Mouse (Mus musculus) liver, adult (tissue): ENCODE data around the gene Nktr.

ENCODE experiments used
- GATA4 ChIP-seq: IDR thresholded peaks from 2 replicates; pipeline ENCODE4 v1.6.1; 2014; ENCODE audit warnings: mild to moderate bottlenecking, low read length; ENCODE audit not compliant: insufficient replicate concordance

Gene Nktr

DNA sequence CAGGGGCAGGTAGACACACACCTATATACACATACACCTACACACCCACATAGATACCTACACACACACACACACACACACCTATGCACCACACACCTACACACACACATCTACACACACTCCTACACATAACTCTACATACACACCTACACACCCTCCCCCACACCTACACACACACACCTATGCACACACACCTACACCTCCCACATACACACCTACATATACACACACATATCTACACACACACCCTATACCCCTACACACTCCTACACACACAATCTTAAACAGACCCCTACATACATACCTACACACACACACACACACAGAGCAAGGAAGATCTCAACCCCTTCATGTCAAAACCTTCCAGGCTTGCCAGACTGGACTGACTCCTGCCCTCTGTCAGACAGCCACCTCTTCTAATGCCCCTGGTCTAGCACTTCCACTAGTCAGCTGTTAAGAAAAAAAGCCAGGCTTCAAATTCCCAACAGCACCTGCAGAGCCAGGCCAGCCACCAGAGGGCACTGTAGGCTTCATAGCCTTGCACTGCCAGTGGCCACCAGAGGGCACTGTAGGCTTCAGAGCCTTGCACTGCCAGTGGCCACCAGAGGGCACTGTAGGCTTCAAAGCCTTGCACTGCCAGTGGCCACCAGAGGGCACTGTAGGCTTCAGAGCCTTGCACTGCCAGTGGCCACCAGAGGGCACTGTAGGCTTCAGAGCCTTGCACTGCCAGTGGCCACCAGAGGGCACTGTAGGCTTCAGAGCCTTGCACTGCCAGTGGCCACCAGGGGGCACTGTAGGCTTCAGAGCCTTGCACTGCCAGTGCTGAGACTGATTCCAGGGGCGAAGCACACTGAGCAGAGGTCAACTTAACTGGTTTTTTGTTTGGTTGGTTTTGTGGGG lies 21.6 kb upstream of the Nktr start:
- no peak for TF ChIP-seq GATA4

DNA sequence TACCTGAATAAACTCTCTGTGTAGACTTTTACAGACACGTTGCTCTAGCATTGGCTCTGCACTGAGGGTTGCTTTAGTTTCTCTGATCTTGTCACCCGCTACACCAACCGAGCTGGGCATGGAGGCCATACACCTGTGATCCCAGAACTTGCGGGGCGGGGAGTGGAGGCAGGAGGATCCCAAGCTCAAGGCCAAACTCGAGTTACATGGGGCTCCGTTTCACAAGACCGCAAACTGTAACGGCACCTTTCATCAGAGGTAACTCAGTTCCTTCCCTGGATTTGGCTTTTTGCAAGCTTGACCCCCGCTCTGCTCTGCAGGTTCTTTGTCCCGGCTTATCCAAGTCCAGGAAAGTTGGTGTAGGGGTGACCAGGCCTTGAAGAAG lies 14.7 kb upstream of the Nktr start:
- TF ChIP-seq GATA4: no peak

DNA sequence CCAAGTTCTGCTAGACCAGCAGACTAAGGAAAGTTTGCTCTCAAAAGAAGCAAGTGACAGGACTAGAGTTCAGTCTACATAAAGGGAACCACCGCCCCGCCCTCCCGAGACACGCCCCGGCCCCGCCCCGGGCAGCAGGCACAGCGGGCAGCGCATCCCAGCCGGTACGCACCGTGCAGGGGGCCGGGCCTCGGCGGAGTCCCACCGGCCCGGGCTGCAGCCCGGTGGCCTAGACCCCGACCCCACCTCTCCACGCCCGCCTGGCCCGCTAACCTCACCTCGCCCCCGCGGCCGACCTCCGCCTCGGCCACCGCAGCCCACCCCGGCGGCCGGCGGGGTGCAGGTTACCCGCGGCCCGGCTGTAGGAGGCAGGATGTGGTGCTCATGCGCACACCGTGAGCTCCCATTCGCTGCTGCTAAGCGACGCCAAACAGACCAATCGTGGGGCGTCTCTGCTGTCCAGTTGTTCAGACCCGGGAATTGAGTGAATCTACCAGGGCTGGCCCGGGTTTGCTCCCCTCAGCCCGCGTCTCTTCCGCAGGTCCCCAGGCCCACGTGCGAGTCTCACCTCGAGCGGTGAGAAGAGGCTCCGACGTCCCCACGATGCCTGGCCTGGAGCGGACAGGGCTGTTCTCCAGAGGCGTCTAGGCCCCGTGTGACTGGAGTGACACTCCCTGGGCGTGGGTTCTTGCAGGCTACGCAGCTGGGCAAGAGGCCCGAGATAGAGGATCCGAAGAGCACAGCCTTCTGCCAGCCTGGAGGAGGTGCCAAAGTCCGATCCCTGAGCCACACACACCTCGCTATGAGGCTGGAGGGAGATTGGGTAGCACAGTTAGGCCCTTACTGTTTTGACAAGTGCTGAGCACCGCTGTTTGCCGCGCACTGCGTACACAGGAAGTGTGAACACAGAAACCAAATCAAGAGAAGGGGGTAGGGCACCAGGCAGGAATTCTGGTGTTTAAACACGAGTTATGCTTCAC lies 14.0 kb upstream of the Nktr start, which contains the start of gene Sec22c:
Gene Sec22c, minus strand, starts transcription at position 845 of the 980 bp plus-strand sequence.
- no peak for TF ChIP-seq GATA4

DNA sequence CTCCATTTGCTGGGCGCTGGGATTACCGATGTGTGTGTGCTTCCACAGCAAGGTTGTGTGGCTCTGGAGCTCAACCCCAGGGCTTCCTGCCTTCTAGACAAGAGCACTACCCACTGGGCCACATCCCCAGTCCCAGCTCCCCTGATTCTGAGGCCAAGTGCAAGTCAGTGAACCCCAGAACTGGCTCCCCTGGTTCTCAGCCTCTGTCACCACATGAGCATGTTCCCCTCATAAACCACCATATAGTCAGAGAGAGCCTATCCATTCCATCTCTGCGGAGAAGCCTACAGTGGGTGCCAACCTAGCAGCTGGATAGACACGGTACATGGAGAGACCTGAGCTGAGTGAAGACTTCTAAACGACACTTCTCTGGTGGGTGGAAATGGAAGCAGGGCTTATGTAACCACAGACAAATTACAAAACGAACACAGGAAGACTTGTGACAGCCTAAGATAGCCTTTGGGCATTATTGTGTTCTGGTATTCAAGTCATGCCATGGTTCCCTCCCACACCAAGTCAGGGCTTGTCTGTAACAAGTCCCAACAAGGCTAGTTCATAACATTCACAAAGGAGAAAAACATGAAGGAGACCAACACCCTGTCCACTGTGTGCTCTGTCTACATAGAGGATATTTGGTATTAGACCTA lies 12.8 kb upstream of the Nktr start:
- no peak for TF ChIP-seq GATA4

DNA sequence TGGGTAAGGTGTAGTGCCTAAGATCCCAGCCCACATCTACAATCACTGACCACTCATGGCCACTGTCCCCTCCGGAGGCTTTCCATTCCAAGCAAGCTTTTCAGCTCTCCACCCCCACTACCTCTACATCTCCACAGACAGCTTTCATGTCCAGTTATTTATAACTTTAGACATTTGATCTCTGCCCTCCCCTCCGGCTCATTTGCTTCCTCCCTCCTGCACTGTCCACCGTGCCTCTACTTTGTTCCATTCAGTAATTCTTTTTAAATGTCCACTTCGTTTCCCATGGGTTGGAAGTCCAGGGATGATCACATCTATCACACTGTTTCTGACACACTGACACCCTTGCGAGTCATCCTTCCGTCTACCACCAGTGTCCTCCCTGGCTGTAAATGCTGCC lies 11.2 kb upstream of the Nktr start:
- no peak for TF ChIP-seq GATA4

DNA sequence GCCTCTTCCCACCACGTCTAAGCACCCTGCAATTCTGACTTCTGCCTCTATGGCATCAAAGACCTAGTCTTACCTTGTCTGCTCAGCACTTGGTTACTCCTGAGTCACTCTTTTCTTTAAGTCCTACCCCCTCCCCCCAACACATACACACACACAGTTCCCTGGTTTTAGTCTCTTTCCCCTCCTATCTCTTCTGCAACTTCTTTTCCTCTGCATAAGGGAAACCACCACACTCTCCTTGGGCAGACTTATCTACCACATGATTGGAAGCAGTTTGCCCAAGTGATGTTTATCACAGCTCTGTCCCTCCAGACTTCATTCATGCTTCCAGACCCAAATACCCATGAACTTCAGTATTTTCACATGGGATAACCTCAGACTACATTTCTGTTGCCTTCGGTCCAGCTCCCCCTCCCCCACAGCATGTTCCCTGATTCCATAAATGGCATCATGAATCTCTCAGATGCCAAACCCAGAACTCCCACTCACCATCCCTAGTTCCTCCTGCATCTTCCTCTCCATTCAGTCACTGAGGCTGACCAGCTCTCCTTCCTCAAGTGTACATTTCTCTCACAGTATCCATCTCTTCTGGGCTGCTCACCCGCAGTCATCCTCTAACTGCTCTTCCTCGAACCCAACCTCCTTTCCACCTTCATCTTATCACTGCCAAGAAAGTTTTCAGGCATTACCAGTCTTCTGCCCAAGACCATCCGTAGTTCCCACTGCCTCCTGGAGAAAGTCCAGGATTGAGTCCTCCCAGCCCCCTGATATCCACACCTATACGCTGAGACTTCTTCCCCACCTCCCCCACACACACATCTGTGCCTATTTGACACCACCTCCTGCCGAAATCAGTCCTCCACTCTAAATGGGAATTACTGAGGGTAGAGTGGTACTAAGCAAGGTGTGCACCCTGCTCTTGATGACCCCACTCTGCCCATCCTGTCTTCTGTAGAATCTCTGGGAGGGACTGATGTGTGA lies 10.2 kb upstream of the Nktr start:
- no peak for TF ChIP-seq GATA4

DNA sequence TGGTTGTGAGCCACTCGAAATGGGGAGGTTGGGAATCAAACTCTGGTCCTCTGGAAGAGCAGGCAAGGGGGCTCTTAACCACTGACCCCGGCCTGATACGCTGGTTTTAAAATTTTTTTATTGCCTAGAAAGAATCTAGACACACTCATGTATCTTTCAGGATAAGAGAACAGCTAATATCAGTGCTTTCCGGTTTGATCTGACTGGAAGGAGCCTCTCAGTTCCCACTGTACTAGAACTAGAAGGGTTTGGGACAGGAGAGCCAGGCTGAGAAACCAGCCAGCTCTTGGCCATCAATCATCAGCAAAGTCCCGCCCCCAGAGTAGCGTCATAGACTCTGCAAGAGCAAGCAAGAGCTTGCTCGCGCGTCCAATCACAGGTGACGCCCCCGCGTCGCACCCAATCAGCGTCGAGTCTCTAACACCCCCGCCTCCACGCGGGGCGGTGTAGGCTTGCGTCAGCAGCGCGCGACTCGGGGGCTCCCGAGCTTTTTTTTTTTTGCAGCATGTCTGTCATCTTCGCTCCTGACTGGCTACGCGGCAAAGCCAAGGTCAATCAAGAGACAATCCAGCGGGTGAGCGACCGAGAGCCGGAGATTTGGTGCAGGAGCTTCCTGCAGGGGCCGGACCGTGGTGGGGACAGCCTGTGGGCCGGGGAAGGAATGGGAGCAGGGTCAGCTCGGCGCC lies 8.9 kb upstream of the Nktr start, which contains the start of gene Ss18l2:
Gene Ss18l2, plus strand, starts transcription at position 432 of the 686 bp plus-strand sequence.
- TF ChIP-seq GATA4: no peak

DNA sequence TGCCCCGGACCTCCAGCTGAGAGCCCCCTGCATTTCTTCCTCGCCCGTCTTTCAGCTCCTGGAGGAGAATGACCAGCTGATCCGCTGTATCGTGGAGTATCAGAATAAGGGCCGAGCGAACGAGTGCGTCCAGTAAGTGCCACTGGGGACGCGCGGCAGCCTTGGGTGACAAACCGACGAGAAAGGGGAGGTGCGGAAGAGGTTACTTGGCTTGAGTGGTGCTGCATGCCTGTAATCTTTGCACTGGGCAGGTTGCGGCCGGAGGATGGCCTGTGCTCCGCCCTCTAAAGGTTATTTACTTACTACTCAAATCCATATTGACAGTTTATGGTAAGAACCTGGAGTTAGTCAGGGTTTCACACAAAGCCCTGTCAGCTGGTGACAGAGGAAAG lies 8.4 kb upstream of the Nktr start:
- TF ChIP-seq GATA4: no peak

DNA sequence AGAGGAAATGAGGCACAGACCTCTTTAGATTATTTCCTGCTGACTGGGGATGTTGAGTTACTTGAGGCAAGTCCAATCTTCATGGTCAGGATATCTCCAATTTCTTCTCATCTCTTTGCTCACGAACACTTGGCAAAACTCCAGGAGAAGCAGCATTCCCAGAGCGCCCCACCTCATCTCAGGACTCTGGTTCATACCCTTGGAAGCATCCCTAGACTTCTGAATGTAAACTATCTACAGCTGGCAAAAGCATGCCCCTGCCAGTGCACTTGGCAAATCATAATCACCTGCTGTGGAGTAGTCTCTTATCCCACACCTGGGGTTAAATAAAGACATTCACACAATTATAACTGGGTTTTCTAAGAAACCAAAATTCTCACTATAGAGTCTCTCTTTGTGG lies 1.9 kb upstream of the Nktr start:
- no peak for TF ChIP-seq GATA4

DNA sequence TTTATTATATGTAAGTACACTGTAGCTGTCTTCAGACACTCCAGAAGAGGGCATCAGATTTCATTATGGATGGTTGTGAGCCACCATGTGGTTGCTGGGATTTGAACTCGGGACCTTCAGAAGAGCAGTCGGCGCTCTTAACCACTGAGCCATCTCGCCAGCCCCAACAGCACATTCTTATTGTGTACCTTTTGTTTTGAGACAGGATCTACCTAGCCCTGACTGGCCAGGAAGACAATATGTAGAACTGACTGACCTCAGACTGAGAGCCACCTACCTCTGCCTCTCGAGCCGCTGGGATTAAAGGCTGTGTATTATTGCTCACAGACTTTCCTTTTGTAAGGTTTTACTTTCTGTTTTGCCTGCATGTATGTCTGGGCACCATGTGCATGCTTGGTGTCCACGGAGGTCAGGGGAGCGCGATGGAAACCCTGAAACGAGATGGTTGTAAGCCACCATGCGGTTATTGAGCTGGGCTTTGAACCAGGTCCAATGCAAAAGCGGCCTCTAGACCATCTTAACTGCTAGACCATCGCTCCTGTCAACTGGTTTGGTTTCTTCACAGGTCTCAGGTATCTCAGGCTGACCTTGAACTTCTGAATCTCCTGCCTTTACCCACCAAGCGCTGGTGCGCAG lies 781 bp upstream of the Nktr start:
- no peak for TF ChIP-seq GATA4

DNA sequence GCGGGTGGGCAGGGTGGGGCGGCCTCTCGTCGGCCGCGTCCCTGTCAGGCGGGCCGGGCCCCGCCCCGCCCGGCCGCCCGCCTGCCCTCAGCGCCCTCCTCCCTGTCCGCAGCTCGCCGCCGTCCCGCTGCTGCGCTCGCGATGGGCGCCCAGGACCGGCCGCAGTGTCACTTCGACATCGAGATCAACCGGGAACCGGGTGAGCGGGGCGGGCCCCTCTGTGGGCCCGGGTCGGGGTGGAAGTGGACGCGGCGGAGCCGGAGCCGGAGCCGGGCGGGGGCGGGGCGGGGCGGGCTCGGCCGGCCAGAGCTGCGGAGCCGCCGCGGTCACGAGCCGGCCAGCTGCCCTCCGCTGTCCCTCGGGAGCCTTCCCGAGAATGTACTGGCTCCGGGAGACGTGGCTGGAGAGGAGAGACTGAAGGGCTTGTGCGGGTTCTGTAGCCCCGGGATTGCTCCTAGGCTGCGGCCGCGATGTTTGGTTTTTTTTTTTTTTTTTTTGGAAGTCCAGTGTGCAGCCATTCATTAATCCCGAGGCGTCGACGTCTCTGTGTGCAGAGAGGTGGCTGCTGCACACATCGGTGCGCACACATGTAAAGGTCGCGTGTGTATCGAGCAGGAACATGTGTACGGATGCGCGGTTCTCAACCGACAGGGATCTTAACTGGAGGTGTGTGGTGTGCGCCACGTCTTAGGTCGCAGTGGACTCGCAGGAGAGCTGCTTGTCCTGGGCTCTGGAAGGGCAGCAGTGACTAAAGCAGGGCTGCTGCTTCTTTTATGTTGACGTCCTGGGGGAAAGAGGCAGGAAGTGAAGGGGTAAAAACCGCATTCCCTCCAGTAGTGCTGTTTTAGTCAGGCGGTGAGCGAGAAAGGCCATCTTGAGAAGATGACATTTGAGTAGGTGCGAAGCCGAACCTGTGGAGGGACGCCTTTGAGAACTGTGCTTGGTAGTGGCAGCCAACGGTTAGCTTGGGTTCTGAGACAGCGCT lies 670 bp downstream of the Nktr start:
- TF ChIP-seq GATA4: no peak

DNA sequence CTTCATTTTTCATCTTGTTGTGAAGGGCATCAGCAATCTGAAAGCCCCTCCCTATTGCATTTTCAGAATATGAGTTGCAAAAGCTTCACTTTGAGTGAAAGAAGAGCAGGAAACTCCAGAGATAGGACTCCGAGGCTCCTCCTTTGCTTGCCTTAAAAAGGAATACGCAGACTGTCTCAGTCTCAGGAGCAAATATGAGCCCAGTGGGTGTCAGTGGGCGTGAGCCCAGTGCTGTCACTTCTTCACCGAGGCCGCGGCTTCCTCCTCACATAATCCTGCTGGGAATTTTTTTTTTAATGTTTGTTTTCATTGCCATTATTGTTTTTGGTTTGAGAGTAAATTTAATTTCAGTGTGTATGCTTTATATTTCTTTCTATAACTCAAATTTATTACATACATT lies 21.5 kb downstream of the Nktr start:
- TF ChIP-seq GATA4: no peak
